Mouse (Mus musculus): ENCODE results near the gene Gabbr2.

Gene Gabbr2

DNA sequence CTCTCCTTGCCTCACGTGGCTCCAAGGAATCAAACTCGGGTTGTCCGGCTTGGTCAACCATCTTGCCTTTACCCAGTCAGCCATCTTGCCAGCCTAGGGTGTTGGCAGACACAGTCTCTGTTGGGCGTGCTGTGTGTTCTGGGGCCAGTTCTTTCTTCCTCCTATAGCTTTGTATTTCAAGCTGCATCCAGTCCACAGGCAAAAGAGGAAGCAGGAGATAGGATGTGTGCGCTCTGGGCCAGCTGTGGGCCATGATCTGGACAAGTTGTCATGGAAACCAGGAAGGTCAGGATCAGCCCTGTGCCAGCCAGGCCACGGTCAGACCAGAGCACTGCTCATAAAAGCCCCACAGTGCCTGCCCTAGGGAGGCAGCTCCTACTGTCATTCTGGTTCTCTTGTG, 74.9 kb downstream of the Gabbr2 start:
- in situ Hi-C loops (cut with MboI, MseI): no loop called here

DNA sequence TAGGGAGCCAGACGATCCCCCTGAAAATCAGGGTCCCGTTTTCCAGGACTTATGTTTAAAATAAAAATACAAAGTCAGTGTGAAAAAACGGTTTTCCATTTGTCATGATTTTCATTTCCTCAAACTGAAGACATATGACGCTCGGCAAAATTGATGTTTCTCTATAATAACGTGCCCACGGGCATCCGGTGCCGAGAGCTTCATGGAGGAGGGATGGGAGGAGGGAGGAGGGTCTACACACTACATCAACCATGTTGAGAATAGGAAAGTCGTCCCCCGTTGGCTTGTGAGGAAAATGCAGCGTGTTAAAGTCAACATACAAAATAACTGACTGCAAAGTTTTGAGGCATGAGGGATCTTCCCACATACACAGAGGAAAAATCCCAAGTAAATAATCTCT, 75.7 kb downstream of the Gabbr2 start:
- in situ Hi-C loops (cut with MboI, MseI): no loop called here

DNA sequence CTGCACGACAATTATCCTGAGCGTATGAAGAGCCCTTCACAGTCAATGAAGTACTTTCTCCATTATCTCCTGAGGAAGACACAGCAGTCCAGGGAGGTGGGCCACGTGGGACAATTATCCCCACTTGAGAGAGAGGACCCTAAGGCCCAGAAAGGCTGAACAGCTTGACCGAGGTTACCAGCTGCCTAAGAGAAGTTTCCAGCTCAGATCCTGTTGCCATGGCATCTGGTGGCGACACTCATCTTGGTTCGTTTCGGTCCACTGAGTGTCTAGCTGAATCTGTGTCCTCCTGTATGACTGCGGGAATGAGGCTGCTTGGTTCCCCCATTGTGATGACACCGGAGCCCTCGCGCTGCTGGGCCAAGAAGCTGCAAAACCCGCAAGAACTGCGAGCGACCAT, 76.2 kb downstream of the Gabbr2 start:
- in situ Hi-C loops (cut with MboI, MseI): no loop called here

DNA sequence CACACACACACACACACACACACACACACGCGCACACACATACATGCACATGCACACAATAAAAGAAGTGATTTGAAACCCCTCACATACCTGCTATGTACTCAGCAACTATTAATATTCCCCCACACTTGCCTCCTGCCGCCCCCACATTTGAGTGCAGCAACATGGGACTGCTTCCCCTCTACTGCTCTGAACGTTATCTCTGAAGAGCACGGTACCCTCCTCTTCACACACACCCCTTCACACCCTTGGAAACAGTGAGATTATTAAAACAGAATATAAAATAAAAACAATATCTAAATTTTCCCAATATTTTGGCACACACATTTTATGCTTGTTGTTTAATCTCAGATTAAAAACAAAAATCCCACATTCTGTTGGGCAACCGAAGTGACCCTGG, 77.1 kb downstream of the Gabbr2 start:
- in situ Hi-C loops (cut with MboI, MseI): no loop called here

DNA sequence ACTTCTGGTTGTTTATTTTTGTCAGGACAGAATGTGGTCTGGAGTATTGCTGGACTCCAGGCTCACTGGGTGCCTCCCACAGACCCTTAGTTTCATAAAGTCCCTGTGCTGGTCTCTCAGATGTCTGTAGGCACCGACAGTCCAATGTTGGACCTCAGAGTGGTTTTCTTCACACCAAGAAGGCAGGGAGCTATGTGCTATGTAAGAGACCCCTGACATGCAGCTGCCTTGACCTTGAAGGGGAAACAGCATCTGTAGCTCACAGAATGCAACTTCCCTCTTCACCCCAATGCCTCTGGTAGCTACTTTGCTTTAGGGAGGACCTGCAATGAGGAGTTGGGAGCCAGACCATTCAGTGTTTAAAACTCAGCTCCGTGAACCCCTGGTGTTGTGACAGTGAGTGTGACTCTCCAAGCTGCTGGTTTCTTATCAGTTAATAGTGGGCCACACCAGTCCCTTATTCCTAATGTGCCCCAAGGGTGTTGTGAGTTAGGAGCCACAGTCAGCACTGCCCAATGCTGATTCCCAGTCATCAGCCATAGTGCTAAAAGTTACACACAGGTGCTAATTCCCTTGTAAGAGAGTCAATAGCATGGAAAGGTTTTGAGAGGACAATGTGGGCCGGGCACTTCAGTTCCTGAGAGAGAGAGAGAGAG, 85.5 kb downstream of the Gabbr2 start:
- in situ Hi-C loops (cut with MboI, MseI): no loop called here

DNA sequence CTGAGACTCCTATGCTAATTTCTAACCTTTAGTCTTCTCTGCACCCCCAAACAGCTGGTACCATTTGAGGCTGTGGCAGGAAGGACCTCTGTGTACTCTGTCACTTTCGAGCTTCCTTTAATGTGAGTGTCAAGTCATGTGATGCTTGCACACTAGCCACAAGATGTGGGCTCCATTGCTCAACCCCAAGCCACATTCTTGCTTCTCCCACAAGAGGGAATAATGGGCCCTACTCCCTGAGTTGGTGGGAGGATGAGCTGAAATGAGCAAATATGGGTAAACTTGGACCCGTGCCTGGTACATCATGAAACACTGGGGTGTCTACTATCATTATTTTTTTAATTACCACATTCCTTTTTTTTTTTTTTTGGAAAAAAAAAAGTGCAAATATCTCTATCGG, 86.5 kb downstream of the Gabbr2 start:
- in situ Hi-C loops (cut with MboI, MseI): no loop called here

DNA sequence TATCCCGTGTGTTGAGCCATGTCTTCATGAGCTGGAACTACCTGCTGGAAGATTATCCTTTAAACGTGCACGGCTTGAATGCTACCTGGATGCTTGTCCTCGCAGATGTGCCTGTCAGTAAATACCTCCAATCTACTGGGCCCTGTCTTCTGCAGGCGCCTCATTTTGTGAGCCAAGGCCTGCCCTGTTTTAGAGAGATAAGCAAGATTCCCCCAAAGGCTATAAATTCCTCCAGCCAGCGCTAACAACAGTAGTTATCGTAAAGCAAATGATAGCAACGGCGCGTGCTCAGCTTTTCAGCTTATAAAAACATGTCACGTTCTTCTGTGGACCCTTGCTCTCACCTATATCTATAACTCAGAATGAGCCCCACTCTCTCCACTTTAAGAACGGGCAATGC, 87.5 kb downstream of the Gabbr2 start:
- in situ Hi-C loops (cut with MboI, MseI): no loop called here

DNA sequence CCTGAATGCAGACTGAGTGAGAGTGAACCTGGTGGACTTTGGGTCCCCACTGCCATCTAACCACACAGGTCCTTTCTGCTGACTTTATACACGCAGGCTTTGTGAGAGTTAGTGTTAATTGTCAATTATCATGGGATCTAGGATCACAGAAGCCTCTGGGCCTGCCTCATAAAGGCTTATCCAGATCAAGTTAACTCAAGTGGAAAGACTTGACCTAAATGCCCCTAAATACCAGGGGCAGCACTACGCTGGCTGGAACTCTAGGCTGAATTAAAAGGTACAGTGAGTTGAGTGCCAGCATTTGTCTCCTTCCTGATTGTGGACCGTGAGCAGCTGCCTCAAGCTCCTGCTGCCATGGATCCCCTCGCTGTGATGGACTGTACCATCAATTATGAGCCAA, 93.1 kb downstream of the Gabbr2 start:
- in situ Hi-C loops (cut with MboI, MseI): no loop called here

DNA sequence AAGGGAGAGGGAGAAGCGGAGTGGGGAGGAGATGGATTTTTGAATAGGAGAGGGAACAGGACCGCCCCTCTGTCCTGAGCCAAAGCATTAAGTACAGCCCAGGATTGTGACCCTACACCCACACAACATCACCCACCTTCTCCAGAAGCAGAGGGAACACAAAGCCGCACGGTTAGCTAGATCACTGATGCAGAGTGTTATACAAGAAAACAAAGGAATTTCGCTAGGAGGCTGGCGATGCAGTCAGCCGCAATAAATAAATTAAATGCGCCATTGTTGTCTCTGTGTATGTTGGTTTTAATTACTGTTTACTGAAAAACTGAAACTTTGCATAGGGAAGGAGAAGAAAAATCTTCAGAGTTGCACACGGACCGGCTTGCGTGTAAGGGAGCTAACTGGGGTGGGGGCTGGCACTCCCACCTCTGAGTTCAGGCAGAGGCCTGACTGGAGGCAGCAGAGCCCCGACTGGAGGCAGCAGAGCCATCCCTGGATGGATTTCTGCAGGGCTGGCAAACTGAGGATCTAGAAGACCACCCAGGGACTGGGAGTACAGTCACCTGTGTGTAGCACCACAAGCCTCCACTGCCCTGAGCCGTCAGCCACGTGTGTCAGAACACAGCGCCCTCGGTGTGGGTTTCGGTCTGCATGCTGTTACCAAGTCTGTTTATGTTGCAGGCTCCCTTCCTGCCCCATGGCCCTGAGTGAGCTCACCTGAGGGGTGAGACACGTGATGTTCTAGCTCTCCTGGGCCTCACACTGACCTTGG, 93.9 kb downstream of the Gabbr2 start:
- in situ Hi-C loops (cut with MboI, MseI): no loop called here

DNA sequence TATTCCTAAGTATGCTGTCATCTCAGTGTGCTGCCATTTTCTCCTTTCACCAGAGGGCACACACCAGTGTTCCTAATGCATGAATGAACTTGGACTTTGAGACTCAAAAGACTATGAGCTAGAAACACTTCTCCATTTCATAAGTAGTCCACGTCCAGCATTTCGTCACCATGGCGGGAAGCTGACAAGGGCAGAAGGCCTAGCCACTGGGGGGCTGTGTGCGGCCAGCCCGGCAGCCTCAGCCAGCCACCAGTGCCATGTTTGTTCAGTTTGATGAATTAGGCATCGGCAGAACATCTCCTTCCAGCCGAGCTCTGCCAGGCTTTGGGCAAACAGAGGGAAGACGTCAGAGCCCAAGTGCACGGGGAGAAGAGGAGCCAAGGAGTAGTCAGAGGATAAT, 97.5 kb downstream of the Gabbr2 start:
- in situ Hi-C loops (cut with MboI, MseI): no loop called here

DNA sequence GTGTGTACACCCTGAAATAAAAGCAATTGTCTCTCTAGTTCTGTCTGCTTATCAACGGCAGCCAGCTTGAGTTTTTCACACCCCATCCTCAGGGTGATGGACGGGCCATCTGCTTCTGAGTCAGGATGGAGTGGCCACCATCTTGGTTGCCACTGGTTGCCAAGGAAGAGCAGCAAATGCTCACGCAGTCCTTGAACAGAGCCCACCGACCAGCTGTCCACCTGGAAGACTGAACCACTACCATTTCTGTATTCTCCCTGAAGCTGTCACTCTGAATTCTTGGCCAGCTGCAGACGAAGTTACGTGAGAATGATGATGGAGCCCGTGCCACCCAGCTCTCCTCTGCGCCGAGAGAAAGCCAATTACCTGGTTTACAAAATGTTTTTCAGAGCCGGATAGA, 102.5 kb downstream of the Gabbr2 start:
- in situ Hi-C loops (cut with MboI, MseI): no loop called here

DNA sequence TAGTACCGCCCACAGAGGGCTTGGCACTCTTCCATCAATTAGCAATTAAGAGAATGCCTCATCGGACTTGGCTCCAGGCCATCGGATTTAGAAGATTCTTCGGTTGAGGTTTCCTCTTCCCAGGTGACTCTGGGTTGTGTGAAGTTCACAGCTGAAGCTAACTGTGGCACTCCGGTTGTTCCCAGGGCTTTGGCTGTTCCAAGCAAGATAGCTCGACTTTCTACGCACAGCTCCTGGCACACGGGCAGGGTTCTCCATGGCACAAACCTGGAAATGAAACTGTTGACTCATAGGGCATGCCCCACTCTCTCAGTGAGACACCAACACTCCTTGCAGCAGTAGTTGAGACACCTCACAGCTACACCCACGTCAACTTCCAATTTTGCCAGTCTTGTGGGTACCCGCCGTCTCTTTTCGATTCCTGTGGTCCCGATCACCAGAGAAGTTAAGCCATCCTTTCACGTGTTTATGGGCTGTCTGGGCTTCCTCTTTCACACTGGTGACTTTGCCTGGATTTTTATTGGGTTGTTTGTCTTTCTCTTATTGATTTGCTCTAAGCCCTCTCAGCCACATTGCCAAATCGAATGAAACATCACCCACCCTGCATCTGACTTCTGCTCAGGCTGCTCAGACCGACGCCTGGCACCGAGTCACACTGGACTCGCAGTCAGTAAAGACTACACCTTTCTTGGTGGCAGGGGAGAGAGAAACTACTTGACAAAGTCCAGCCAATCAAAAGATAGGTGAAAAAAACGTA, 105.9 kb downstream of the Gabbr2 start:
- in situ Hi-C loops (cut with MboI, MseI): no loop called here

DNA sequence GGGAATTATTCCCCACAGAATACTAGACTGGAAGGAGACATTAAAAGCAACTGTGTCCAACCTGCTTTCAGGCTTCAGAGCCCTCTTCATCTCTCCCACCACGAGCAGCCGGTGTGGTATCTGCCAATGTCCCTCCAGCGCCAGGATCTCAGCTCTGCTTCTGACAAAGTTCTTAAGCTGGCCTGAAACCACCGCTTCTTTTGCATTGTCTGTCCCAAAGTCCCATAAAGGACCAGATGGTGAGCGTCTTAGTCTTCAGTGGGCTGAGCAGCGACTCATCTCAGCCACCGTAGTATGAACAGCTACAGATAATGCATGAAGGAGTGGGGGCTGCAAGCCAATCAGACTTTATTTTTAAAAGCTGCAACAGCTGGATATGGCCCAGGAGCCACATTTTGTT, 107.5 kb downstream of the Gabbr2 start:
- in situ Hi-C loops (cut with MboI, MseI): no loop called here

DNA sequence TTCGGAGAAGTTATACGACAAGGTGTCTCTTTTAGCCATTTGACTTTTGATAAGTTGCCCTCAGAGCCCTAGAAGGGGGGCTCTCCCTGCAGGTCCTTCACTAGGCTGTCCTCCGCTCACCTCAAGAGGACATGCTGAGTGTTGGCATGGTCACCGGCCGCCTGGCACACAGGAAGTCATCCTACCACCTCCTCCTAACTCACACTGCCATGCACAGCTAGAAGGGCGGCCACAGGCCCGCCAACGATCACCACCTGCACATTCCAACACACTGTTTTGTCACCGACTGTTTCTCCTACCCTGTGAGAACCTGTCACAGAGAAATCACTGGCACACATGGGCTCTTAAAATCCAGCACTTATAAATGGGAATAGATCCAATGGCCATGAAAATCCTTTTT, 108.1 kb downstream of the Gabbr2 start:
- in situ Hi-C loops (cut with MboI, MseI): no loop called here

DNA sequence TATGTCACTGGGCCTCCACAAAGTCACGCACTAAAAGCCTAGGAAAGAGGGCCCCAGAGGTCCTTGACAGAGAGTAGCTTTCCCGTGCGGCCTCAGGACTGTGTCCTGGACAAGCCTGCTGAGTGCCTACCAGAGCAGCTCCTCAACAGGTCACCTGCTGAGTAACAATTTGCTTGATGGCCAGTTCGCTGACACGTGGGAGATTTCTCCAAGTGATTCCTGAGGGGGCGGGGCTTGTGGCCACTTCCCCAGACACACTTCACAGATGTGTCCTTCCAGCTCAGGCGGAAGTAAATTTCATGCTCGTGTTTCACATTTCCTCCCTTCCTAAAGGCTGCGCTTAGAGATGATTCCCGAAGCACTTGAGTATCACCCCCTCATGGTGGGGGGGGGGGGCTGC, 108.6 kb downstream of the Gabbr2 start:
- in situ Hi-C loops (cut with MboI, MseI): no loop called here

DNA sequence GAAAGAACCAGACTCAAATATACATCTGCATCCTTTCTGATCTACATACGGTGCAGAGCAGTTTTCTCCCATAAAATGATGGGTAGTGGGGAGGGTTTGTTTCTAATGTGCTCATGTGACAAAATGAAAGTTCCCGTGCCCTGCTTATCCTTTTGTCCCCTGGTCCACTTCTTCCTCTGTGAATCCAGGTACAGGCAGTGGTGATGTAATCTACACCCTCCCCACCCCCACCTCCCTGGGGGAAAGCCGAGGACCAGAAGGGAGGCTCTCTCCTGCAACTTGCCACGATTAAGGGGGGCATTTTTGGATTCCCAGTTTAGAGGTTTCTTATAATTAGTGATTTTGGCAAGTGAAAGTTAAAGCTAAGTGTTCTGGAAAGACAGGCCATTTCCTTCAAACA, 110.4 kb downstream of the Gabbr2 start:
- in situ Hi-C loops (cut with MboI, MseI): no loop called here

DNA sequence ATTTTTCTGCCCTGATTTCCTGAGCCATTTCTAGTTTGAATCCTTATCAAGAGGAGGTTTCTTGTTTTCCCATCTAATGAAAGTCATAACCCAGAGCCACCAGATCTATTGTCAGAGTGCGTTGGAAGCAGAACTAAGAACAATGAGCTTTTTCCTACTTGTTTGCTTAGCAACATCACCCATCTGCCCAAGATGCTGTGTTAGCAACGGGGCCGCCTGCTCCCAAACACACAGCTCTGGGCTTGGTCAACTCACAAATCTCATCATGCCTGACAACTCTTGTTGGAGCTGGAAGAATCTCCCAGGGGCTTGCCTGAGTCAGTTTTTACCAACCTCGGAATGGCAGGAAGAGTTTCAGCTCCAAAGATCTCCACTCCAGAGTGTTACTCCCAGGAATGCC, 111.7 kb downstream of the Gabbr2 start:
- in situ Hi-C loops (cut with MboI, MseI): no loop called here

DNA sequence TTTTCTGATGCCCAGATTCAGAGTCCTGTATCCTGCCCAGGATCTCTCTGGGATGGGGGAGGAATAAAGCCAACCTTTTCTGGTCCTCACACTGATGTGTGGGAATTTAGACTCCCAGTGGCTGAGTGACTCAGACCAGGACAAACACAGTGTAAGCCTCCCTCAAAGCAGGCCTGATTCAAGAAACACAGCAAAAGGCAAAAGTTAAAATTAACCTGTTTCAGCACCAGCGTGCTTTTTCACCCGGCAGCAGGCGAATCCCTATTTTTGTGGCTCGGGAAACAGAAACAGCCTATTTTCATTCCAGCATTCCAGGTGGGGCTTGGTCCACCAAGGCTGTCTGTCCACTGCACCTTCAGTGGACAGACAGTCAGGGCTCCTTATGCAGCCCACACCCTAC, 118.9 kb downstream of the Gabbr2 start:
- in situ Hi-C loops (cut with MboI, MseI): no loop called here

DNA sequence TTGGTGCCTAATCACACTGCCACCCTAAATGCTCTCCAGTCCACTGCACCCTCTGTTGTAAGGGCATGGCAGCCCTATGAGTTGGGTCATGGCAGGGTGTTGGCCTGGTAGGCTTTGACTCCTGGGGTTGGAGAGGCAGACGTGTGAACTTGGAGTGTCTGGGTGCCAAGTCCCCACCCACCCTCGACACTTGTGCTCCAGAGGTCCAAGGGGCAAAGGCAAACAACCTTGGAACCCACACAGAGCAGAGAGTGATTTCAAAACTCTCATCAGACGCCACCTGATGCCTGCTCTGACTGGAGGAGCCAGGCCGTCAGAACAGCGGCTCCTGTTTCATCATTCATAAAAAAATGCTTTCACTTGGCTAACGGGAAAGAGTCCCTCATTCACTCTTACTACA, 121.5 kb downstream of the Gabbr2 start:
- in situ Hi-C loops (cut with MboI, MseI): no loop called here

DNA sequence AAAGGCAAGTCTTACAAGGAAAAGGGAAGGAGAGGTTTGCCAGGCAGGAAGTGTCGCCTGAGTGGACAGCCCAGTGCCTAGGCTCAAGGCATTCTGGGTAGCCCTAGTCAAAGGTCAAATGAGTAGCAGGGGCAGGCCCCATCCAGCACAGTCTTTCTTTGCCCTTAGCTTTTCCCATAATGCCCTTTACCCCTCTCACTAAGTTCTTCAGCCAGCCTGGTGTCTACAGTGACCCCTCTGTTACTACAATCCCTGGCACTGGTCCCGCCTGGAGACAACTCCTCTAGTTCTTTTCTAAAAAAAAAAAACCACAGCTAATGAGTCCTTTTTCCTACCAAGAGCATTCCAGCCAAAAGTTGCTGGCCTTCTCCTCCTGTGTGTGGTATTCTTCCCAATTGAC, 122.3 kb downstream of the Gabbr2 start:
- in situ Hi-C loops (cut with MboI, MseI): no loop called here

DNA sequence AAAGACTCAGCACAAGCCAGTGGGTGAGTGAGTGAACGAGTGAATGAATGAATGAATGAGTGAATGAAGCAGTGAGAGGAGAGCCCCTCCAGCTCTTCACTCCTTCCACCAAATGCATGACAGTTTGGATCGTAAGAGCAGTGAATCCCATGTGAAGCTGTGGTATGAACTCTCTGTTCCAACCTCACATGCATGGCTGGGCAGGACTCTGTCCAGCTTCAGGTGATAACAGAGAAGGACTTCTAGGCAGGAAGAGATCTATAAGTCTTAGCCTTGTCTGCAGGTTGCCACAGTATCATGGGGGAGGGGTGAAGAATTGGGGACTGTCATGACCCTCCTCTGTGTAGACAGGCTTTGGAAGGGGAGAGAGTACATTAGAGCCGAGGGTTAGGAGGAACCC, 122.8 kb downstream of the Gabbr2 start:
- in situ Hi-C loops (cut with MboI, MseI): no loop called here

DNA sequence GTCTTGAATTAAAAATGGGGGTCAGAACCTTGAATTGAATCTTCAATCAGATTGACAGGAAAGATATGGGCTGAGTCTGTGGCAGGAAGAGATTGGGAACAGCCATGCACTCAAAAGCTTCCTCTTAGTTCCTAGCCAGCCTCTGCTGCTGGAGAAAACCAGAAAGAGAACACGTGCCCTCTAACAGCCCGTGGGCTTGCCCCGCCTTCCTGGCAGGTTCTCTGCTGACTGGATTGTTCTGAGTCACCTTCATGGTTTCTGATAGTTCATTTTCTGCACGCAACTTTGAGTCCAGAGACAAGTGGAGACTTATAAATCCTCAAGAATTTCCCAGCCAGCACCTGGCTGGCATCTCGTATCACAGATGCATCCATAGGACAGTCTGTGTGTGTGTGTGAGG, 123.5 kb downstream of the Gabbr2 start:
- in situ Hi-C loops (cut with MboI, MseI): no loop called here

DNA sequence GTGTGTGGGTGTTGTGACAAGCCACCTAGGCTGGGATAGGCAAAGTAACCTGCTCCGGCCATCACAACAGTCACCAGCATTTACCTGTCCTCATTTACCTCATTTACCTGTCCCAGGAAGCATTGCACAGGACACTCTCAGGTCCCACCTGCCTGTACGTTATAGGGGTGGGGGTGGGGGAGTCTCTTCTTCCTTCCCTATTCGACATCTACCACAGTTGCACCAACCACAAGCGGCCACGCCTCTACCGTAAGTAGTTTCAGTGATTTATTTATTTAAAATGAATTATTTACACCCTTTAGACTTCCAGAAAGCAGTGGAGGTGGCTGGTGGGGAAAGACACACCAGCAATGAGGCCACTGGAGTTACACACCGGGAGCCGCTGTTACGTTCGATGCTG, 123.9 kb downstream of the Gabbr2 start:
- in situ Hi-C loops (cut with MboI, MseI): no loop called here
